Mouse (Mus musculus) gastrocnemius, adult 18-20 months (tissue): ENCODE results near the gene Tsc1. TPM values are rescaled to one million over a fixed set of nuclear protein-coding genes. Genes with fewer than 3 reads are reported as not detected.

Experiments
- DNase-seq: peaks from one replicate; pipeline ENCODE4 v3.0.0; 2021; ENCODE audit warnings: low spot score
- total RNA-seq, 2 experiments: library from RNA; stranded (reverse); gene quantifications; 2 replicates each; pipeline ENCODE4 v1.2.3; 2021

Tsc1 gene
- total RNA-seq, 2 experiments from 2014 or later = 40.6 to 45.6 TPM

DNA sequence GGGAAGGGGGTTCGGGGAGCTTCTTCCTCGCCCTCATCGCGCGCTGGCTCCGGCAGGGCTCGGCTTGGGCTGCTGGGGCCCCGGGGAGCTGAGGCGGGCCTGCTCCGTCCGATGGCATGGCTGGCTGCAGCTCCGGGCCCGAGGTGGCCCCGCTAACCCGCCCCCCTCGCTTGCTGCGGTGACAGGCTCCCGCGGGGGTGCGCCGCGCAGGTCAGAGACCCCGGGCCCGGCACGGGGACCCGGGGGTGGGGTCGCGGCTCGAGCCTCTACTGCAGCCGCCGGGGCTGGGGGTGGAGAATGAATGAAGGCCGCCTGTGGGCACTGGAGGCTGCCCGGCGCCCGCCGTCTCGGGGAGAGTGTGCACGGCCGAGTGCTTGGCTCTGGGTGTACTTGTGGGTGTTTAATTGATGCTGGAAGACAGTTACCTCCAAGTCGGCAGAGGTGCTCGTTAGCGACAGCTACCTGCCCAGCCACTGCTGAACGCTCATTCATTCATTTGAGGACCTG is 460 bp downstream of the Tsc1 start:
- no peak for DNase-seq

DNA sequence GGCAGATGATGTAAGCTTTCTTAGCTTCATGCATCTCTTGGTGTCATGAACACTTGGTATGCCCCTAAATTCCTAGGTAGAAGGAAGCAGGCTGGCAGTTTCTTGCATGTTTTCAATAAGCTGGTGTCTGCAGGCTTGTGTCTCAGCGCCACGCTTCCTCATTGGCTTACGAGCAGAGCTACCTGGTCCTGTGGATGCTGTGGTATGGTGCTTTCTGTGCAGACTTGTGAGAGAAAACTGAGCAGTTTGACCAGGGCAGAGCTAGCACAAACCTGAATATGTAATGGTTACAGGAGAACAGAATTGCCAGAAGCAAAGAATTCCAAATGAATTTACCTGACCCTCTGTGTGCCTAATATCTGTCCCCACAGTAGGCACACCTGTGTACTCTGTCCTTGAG is 2.1 kb downstream of the Tsc1 start:
- DNase-seq = no peak

DNA sequence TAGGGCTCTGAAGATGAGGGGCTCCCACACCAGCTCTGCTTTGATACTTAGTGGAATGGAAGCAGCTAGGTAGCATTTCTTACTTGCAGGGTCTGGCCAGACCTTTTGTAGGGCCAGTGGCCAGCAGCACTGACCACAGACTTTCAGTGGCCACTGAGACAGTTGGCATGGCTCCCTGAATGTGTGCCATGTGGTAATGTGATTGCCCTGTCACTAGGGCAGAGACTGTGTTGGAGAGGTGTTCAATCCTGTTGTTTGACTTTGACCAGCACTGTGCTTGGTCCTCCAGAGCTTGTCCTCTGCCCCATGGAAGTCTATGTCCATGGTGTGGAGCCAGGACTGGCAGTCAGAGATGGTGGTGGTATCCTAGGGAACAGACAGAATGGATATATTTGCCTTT is 9.5 kb downstream of the Tsc1 start:
- DNase-seq = no peak

- no peak for DNase-seq
These were observed 12.3 kb downstream of the Tsc1 start for GRCm38 (mm10) chr2:28653351-28653750.

- no peak for DNase-seq
These were observed 13.3 kb downstream of the Tsc1 start for GRCm38 (mm10) chr2:28654295-28654694.

DNA sequence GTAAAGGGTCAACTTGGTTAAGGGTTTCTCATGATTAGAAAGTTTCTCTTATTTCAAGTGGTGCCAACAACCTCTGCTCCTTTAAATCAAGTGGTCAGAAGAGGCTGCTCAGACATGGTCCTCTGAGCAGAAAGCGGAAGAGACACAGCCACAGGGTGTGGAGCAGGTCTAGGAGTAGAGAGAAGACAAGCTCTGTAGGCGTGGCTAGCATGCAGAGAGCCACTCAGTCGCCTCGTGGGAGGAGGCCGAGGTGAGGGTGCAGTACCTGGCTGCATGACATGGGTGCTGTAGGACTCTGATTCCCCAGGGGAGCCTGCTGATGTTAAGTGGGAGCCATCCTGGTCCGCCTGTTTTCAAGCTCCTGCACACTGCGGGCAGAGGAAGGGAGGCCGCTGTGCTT is 15.2 kb downstream of the Tsc1 start:
- no peak for DNase-seq

DNA sequence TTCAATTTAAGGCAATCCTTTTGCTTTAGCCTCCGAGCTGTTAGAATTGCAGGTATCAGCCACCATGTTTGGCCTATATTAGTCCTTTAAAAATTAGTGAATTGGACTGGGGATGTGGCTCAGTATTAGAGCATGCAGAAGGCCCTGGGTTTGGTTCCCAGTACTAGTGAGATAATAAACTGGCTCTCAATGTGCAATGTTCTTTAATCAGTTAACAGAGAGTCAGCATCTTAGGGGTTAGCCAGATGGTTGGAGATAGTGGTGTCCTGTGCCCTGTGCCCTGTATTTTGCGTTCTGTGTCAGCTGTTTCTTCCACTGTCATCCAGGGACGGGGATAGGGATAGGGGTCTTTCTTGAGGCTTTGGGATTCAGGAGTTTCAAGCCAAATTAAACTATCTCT is 21.9 kb downstream of the Tsc1 start:
- no peak for DNase-seq

DNA sequence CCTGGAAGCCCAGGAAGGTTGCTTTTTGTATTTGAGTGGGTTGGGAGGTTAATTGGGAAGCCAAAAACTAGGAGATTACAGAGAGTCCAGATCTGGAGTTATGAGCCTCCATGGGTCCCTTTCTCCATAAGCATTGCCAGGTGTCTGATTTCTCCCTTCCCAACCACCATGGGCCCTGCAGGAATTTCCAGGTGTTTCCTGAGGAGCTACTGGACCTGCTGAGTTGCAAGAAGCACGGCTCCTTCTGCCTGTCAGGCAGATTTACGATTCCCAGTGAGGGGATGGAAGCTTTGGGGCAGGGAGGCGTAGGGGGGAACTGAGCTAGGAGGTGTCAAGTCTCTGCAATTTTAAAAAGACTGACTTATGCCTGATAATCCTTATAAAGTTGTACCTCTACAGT is 24.8 kb downstream of the Tsc1 start:
- DNase-seq = no peak

GRCm38 (mm10) chr2:28671438-28671837 is 30.4 kb downstream of the Tsc1 start:
- DNase-seq = no peak

DNA sequence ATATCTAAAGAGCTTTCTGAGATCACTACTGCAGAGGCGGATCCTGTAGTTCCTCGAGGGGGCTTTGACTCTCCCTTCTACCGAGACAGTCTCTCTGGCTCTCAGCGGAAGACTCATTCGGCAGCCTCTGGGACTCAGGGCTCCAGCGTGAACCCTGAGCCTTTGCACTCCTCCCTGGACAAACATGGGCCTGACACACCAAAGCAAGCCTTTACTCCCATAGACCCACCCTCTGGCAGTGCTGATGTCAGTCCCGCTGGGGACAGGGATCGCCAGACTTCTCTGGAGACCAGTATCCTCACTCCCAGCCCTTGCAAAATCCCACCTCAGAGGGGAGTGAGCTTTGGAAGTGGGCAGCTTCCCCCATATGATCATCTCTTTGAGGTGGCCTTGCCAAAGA is 35.0 kb downstream of the Tsc1 start:
- no peak for DNase-seq

GRCm38 (mm10) chr2:28680710-28681109 is 39.7 kb downstream of the Tsc1 start:
- no peak for DNase-seq

GRCm38 (mm10) chr2:28681718-28682117 is 40.7 kb downstream of the Tsc1 start:
- DNase-seq = peak; percentile 39

DNA sequence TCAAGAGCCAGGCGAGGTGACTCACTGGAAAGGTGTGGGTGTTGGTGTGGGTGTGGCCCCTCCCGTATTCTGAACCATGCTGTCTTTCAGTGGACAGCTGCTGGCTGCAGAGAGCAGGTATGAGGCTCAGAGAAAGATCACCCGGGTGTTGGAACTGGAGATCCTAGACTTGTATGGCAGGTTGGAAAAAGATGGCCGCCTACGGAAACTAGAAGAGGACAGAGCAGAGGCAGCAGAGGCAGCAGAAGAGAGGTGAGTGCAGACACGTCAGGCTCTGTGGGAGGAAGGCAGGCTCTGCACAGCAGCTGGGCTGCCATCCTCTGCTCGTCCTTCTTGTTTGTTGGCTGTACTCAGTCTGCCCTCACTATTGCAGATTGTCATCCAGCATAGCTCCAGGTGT is 44.9 kb downstream of the Tsc1 start:
- DNase-seq = no peak

GRCm38 (mm10) chr2:28688431-28688830 is 47.4 kb downstream of the Tsc1 start:
- no peak for DNase-seq

- DNase-seq = no peak
These were observed 51.7 kb downstream of the Tsc1 start for GRCm38 (mm10) chr2:28692692-28693091.

DNA sequence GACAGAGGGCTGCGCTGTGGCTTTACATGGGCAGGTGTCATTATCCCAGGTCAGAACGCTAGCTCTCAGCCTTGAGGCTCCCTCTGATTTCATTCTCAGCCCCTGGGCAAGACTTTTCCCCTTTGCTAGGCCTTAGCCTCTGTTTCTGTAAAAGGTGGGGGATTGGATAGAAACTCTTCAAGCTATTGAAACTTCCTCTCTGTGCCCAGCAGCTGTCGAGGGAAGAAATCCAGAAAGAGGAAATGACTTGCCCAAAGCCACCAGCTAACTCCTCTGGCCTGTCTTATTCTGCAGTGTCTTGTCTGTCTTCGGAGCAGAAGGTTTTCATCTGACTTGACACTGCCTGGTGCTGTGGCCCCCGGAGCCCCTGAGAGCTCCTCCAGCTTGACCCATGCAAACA is 57.5 kb downstream of the Tsc1 start:
- no peak for DNase-seq

GRCm38 (mm10) chr2:28699361-28700335 is 58.6 kb downstream of the Tsc1 start, which contains the start of the genes Spaca9 and Ak8:
Gene Spaca9 (minus strand): TSS chr2:28699727.
Gene Ak8 (plus strand): TSS chr2:28700164.
- DNase-seq = peak; percentile 62

- no peak for DNase-seq
These were observed 60.7 kb downstream of the Tsc1 start for GRCm38 (mm10) chr2:28701646-28702262.

DNA sequence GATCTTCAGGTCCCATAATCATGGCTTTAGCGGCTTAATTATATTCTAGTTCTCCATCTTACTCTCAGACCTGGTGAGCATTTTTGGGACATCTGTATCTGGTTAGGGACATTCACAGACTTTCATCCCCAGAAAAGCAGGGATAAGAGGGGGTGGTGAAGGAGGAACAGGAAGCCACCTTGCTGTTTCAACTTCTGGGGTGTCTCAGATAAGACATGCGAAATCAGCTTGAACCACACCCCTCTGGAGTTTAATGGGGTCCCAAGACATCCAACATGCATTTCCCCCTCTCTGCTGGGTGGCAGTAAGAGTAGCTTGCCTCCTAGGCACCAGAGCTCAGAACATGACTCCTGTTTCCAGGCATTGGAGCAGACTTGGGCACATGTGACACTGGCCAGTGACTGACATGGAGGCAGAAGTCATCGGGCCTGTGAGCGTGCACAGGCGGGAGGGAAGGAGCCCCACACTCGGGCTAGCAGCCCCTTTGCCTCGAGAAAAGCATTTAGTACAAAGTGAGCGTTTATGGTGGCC is 65.1 kb downstream of the Tsc1 start:
- no peak for DNase-seq

GRCm38 (mm10) chr2:28706787-28707186 is 65.8 kb downstream of the Tsc1 start:
- no peak for DNase-seq

GRCm38 (mm10) chr2:28713036-28713435 is 72.0 kb downstream of the Tsc1 start:
- no peak for DNase-seq

- DNase-seq = no peak
These were observed 81.4 kb downstream of the Tsc1 start for GRCm38 (mm10) chr2:28722419-28722818.
